Mouse (Mus musculus): ENCODE data around the gene Daam2. TPM values are rescaled to one million over a fixed set of nuclear protein-coding genes. Genes with fewer than 3 reads are reported as not detected.

Daam2 gene
- total and polyA plus RNA-seq, 3 experiments = 0.04 to 0.41 TPM; not detected in 1

- Histone ChIP-seq H3K27ac (ENCODE audit: insufficient read depth, low read depth) (no peak overlapping the region), H3K4me1 (ENCODE audit: control insufficient read depth in 1 of 2, insufficient read depth in 2 of 2) (no peaks in the 10 kb centered on the region), H3K4me3 (replicated peaks in 1 of 3; ENCODE audit: low read depth in 2 of 3, low read length in 2 of 3, poor library complexity in 1 of 3) (no peak overlapping the region), H3K36me3 (replicated peaks in 1 of 2; ENCODE audit: control insufficient read depth in 1 of 2, insufficient read depth in 1 of 2, low read length in 1 of 2) (no peaks in the 10 kb centered on the region), H3K9me3 (replicated peaks; ENCODE audit: low read length) (no peaks in the 10 kb centered on the region), H3K79me2 (replicated peaks; ENCODE audit: control insufficient read depth, extremely low read depth, insufficient read depth, poor library complexity, severe bottlenecking) (no peaks in the 10 kb centered on the region), H3K4me2 (ENCODE audit: insufficient read depth, low read depth, poor library complexity, severe bottlenecking) (no peak overlapping the region), H3K9ac (ENCODE audit: insufficient read depth, low read depth) (no peak overlapping the region), H3K27me3 (replicated peaks) (peaks cover 59% of the 10 kb centered on the region)
- dilution Hi-C loops (cut with MboI; ENCODE audit: extremely low pct_ligation_motif_present, extremely low pct_unique_long_range_greater_than_20kb, low sequenced_read_pairs) (no loop called here), in situ Hi-C loops (cut with MboI; ENCODE audit: low pct_ligation_motif_present, low pct_unique_long_range_greater_than_20kb, low sequenced_read_pairs) (loop anchor here (25.0 kb wide), 1 partner anchor 342 kb away; no protein-coding TSS in a partner anchor)
- TF ChIP-seq E2F4 (IDR thresholded peaks at IDR 0.05; ENCODE audit: insufficient replicate concordance, low read depth, low read length) = no peak
- no peak for TF ChIP-seq POLR2A (IDR thresholded peaks at IDR 0.05; ENCODE audit: low read depth, low read length)
- TF ChIP-seq NRF1 (IDR thresholded peaks at IDR 0.05; ENCODE audit: low read depth, low read length) = no peak
- DNase-seq (ENCODE audit: extremely low read depth) = no peak
Measured at GRCm38 (mm10) chr17:49545424-49545823, 18.7 kb downstream of the Daam2 start.

- H3K9me3 ChIP-seq (replicated peaks; ENCODE audit: low read length) = no peaks in the 10 kb centered on the region
- no peak overlapping the region for H3K9ac ChIP-seq (ENCODE audit: insufficient read depth, low read depth)
- no peak for TF ChIP-seq MEF2A (IDR thresholded peaks at IDR 0.05; ENCODE audit: borderline replicate concordance, low read depth, low read length)
- TF ChIP-seq RCOR1 (conservative IDR thresholded peaks at IDR 0.05; ENCODE audit: low read depth, low read length) = no peak
- TF ChIP-seq ZMIZ1 (IDR thresholded peaks at IDR 0.05; ENCODE audit: low read depth, low read length) = no peak
- TF ChIP-seq USF1 (IDR thresholded peaks at IDR 0.05; ENCODE audit: low read depth, low read length) = no peak
- TF ChIP-seq POLR2AphosphoS2 (IDR thresholded peaks at IDR 0.05; ENCODE audit: low read depth, low read length) = no peak
- no peak for TF ChIP-seq E2F4 (IDR thresholded peaks at IDR 0.05; ENCODE audit: insufficient replicate concordance, low read depth, low read length)
- no peak for TF ChIP-seq GABPA (IDR thresholded peaks at IDR 0.05; ENCODE audit: insufficient replicate concordance, low read depth, low read length)
- peaks cover 51% of the 10 kb centered on the region for H3K27me3 ChIP-seq (replicated peaks)
- dilution Hi-C loops (cut with MboI; ENCODE audit: extremely low pct_ligation_motif_present, extremely low pct_unique_long_range_greater_than_20kb, low sequenced_read_pairs) = no loop called here
- in situ Hi-C loops (cut with MboI; ENCODE audit: low pct_ligation_motif_present, low pct_unique_long_range_greater_than_20kb, low sequenced_read_pairs) = loop anchor here (25.0 kb wide), 1 partner anchor 343 kb away; no protein-coding TSS in a partner anchor
- no peaks in the 10 kb centered on the region for H3K36me3 ChIP-seq (replicated peaks in 1 of 2; ENCODE audit: control insufficient read depth in 1 of 2, insufficient read depth in 1 of 2, low read length in 1 of 2)
- no peak overlapping the region for H3K4me2 ChIP-seq (ENCODE audit: insufficient read depth, low read depth, poor library complexity, severe bottlenecking)
- H3K4me3 ChIP-seq (replicated peaks in 1 of 3; ENCODE audit: low read depth in 2 of 3, low read length in 2 of 3, poor library complexity in 1 of 3) = no peak overlapping the region
- no peak overlapping the region for H3K27ac ChIP-seq (ENCODE audit: insufficient read depth, low read depth)
- no peaks in the 10 kb centered on the region for H3K79me2 ChIP-seq (replicated peaks; ENCODE audit: control insufficient read depth, extremely low read depth, insufficient read depth, poor library complexity, severe bottlenecking)
- no peaks in the 10 kb centered on the region for H3K4me1 ChIP-seq (ENCODE audit: control insufficient read depth in 1 of 2, insufficient read depth in 2 of 2)
- DNase-seq (ENCODE audit: extremely low read depth) = no peak
Measured at GRCm38 (mm10) chr17:49544561-49544960, 19.6 kb downstream of the Daam2 start.

GRCm38 (mm10) chr17:49540706-49541105, 23.4 kb downstream of the Daam2 start:
- Histone ChIP-seq H3K9me3 (replicated peaks; ENCODE audit: low read length) (no peaks in the 10 kb centered on the region), H3K36me3 (replicated peaks in 1 of 2; ENCODE audit: control insufficient read depth in 1 of 2, insufficient read depth in 1 of 2, low read length in 1 of 2) (no peaks in the 10 kb centered on the region), H3K4me2 (ENCODE audit: insufficient read depth, low read depth, poor library complexity, severe bottlenecking) (no peak overlapping the region), H3K79me2 (replicated peaks; ENCODE audit: control insufficient read depth, extremely low read depth, insufficient read depth, poor library complexity, severe bottlenecking) (no peaks in the 10 kb centered on the region), H3K4me1 (ENCODE audit: control insufficient read depth in 1 of 2, insufficient read depth in 2 of 2) (no peaks in the 10 kb centered on the region), H3K4me3 (replicated peaks in 1 of 3; ENCODE audit: low read depth in 2 of 3, low read length in 2 of 3, poor library complexity in 1 of 3) (no peak overlapping the region), H3K27ac (ENCODE audit: insufficient read depth, low read depth) (no peak overlapping the region), H3K9ac (ENCODE audit: insufficient read depth, low read depth) (no peak overlapping the region), H3K27me3 (replicated peaks) (peaks cover 29% of the 10 kb centered on the region)
- no peak for TF ChIP-seq MXI1 (IDR thresholded peaks at IDR 0.05; ENCODE audit: low read depth, low read length)
- TF ChIP-seq MYC (IDR thresholded peaks at IDR 0.05; ENCODE audit: low read depth, low read length) = no peak
- TF ChIP-seq E2F4 (IDR thresholded peaks at IDR 0.05; ENCODE audit: insufficient replicate concordance, low read depth, low read length) = no peak
- no peak for TF ChIP-seq CTCF (conservative IDR thresholded peaks at IDR 0.05 in 1 of 2, IDR thresholded peaks at IDR 0.05 in 1 of 2; ENCODE audit: low read depth in 2 of 2, low read length in 2 of 2)
- no peak for TF ChIP-seq SIN3A (IDR thresholded peaks at IDR 0.05; ENCODE audit: low read length)
- TF ChIP-seq CHD2 (IDR thresholded peaks at IDR 0.05; ENCODE audit: low read length) = no peak
- dilution Hi-C loops (cut with MboI; ENCODE audit: extremely low pct_ligation_motif_present, extremely low pct_unique_long_range_greater_than_20kb, low sequenced_read_pairs) (no loop called here), in situ Hi-C loops (cut with MboI; ENCODE audit: low pct_ligation_motif_present, low pct_unique_long_range_greater_than_20kb, low sequenced_read_pairs) (loop anchor here (25.0 kb wide), 1 partner anchor 347 kb away; no protein-coding TSS in a partner anchor)
- DNase-seq (ENCODE audit: extremely low read depth) = no peak
